Mouse (Mus musculus) kidney, embryonic 16.5 days (tissue): ENCODE results near the gene Taf12. TPM values are rescaled to one million over a fixed set of nuclear protein-coding genes. Genes with fewer than 3 reads are reported as not detected.
A peak's percentile ranks its signal among the peaks of the same experiment; 100 is the strongest.
"Not testable (repeated sequence)": the region's sequence is repeated elsewhere in the genome, so short reads cannot be mapped to it uniquely, and the experiment has no call there.

Experiments used
- ATAC-seq: fragments of 200-750 bp; cut with Nextera tagmentation; 2 replicates; pipeline ENCODE4 v1.8.0; 2017; ENCODE audit warnings: moderate TSS enrichment; ENCODE audit not compliant: low FRiP score, low TSS enrichment
- H3K27ac ChIP-seq: fragments of 300-500 bp; sonication (generic); 2 replicates; pipeline ENCODE4 v1.5.1; 2014; ENCODE audit warnings: low read length
- H3K27me3 ChIP-seq: fragments of 300-500 bp; sonication (generic); 2 replicates; pipeline ENCODE4 v1.6.1; 2014; ENCODE audit warnings: low read length, control low read depth, mixed read lengths; ENCODE audit not compliant: insufficient read depth
- H3K36me3 ChIP-seq: fragments of 300-500 bp; sonication (generic); 2 replicates; pipeline ENCODE4 v1.6.1; 2014; ENCODE audit warnings: low read length, control low read depth, mixed read lengths; ENCODE audit not compliant: insufficient read depth
- H3K4me1 ChIP-seq: fragments of 300-500 bp; sonication (generic); 2 replicates; pipeline ENCODE4 v1.6.1; 2014; ENCODE audit warnings: low read length, control low read depth, mixed read lengths; ENCODE audit not compliant: insufficient read depth
- H3K4me2 ChIP-seq: fragments of 300-500 bp; sonication (generic); replicated peaks from 2 replicates; pipeline ENCODE4 v1.6.1; 2014; ENCODE audit warnings: low read depth, low read length
- H3K4me3 ChIP-seq: fragments of 300-500 bp; sonication (generic); 2 replicates; pipeline ENCODE4 v1.5.1; 2014; ENCODE audit warnings: mild to moderate bottlenecking, low read length
- H3K9ac ChIP-seq: fragments of 300-500 bp; sonication (generic); replicated peaks from 2 replicates; pipeline ENCODE4 v1.6.1; 2014; ENCODE audit warnings: low read length
- H3K9me3 ChIP-seq: fragments of 300-500 bp; sonication (generic); 2 replicates; pipeline ENCODE4 v1.6.1; 2016; ENCODE audit warnings: low read length, control low read depth
- WGBS: fragments of 180-500 bp; shearing (Covaris S2); extraction: QIAGEN DNeasy Blood & Tissue Kit; methylation state at CpG from one replicate; pipeline ENCODE4 v1.1.7; 2014; 5-methylcytosine and 5-hydroxymethylcytosine counted together
- polyA plus RNA-seq: library from polyadenylated mRNA; unstranded; fragments of >200 nt; fragmentation: Nextera tagmentation; extraction: Ambion mirVana; gene quantifications from 2 replicates; pipeline ENCODE4 v1.2.1, GENCODE M21; 2015

Taf12 gene
- polyA plus RNA-seq, 1 experiment from 2014 or later = 42.9 TPM

GRCm38 (mm10) chr4:132268871-132269739, 5.1 kb upstream of the Taf12 start:
- 8% methylated on average over 6 of the region's 6 CpGs for WGBS
- no peak for ATAC-seq

GRCm38 (mm10) chr4:132269740-132270560, 4.2 kb upstream of the Taf12 start:
- H3K4me1 ChIP-seq = peaks cover 11% of the 10 kb centered on the region
- H3K27ac ChIP-seq = peak overlapping the region; percentile 98
- peak; percentile 75 for ATAC-seq
- H3K36me3 ChIP-seq = no peaks in the 10 kb centered on the region
- peak overlapping the region; percentile 65 for H3K4me2 ChIP-seq
- H3K9me3 ChIP-seq = no peaks in the 10 kb centered on the region
- H3K27me3 ChIP-seq = no peaks in the 10 kb centered on the region
- H3K9ac ChIP-seq = peak overlapping the region; percentile 74
- H3K4me3 ChIP-seq = peak overlapping the region; percentile 35
- WGBS = under 1% methylated on average over 35 of the region's 35 CpGs

More at GRCm38 (mm10) chr4:132268871-132269739, 5.1 kb upstream of the Taf12 start:
- H3K27ac ChIP-seq = peak overlapping the region; percentile 76
- no peaks in the 10 kb centered on the region for H3K9me3 ChIP-seq
- H3K9ac ChIP-seq = no peak overlapping the region
- no peaks in the 10 kb centered on the region for H3K36me3 ChIP-seq
- no peaks in the 10 kb centered on the region for H3K27me3 ChIP-seq
- no peak overlapping the region for H3K4me2 ChIP-seq
- no peak overlapping the region for H3K4me3 ChIP-seq
- H3K4me1 ChIP-seq = peaks cover 11% of the 10 kb centered on the region

GRCm38 (mm10) chr4:132273166-132273565, 1.0 kb upstream of the Taf12 start:
- peak overlapping the region; percentile 70 for H3K4me3 ChIP-seq
- no peaks in the 10 kb centered on the region for H3K9me3 ChIP-seq
- H3K4me2 ChIP-seq = peak overlapping the region; percentile 82
- H3K4me1 ChIP-seq = peaks cover 22% of the 10 kb centered on the region
- 60% methylated on average over 2 of the region's 2 CpGs for WGBS
- ATAC-seq = no peak
- no peak overlapping the region for H3K27ac ChIP-seq
- no peaks in the 10 kb centered on the region for H3K27me3 ChIP-seq
- peak overlapping the region; percentile 84 for H3K9ac ChIP-seq
- H3K36me3 ChIP-seq = no peaks in the 10 kb centered on the region

GRCm38 (mm10) chr4:132275949-132276348, 1.8 kb downstream of the Taf12 start:
- WGBS = 89% methylated on average over 3 of the region's 3 CpGs
- ATAC-seq = no peak
- Histone ChIP-seq H3K27ac (no peak overlapping the region), H3K4me1 (peaks cover 18% of the 10 kb centered on the region), H3K4me2 (no peak overlapping the region), H3K36me3 (no peaks in the 10 kb centered on the region), H3K4me3 (no peak overlapping the region), H3K9me3 (no peaks in the 10 kb centered on the region), H3K9ac (0 out of 2 replicates have a peak overlapping the region, but pooled peaks have one; percentile 5), H3K27me3 (no peaks in the 10 kb centered on the region)

- not testable (repeated sequence) for ATAC-seq, H3K27me3 ChIP-seq, H3K9ac ChIP-seq, H3K27ac ChIP-seq, H3K4me3 ChIP-seq, H3K4me1 ChIP-seq, H3K9me3 ChIP-seq, H3K4me2 ChIP-seq
- H3K36me3 ChIP-seq = peaks cover 42% of the 10 kb centered on the region
- WGBS = 96% methylated on average over 1 of the region's 5 CpGs
Measured at GRCm38 (mm10) chr4:132288840-132289239, 14.7 kb downstream of the Taf12 start.

- Histone ChIP-seq H3K9ac (no peak overlapping the region), H3K27ac (no peak overlapping the region), H3K4me2 (no peak overlapping the region), H3K4me1 (no peaks in the 10 kb centered on the region), H3K27me3 (no peaks in the 10 kb centered on the region), H3K4me3 (no peak overlapping the region), H3K9me3 (peaks cover 4% of the 10 kb centered on the region; the same call in 1 of the 2 replicates), H3K36me3 (peaks cover 31% of the 10 kb centered on the region)
- WGBS = 75% methylated on average over 4 of the region's 4 CpGs
- ATAC-seq = no peak
Measured at GRCm38 (mm10) chr4:132291056-132291455, 16.9 kb downstream of the Taf12 start.

GRCm38 (mm10) chr4:132291624-132292335, 17.6 kb downstream of the Taf12 start:
- WGBS = 81% methylated on average over 12 of the region's 12 CpGs
- no peak for ATAC-seq
- Histone ChIP-seq H3K4me3 (no peak overlapping the region), H3K4me1 (no peaks in the 10 kb centered on the region), H3K4me2 (no peak overlapping the region), H3K9ac (no peak overlapping the region), H3K9me3 (peaks cover 4% of the 10 kb centered on the region; the same call in 1 of the 2 replicates), H3K27me3 (no peaks in the 10 kb centered on the region), H3K36me3 (peaks cover 25% of the 10 kb centered on the region), H3K27ac (no peak overlapping the region)

- ATAC-seq = no peak
- peaks cover 19% of the 10 kb centered on the region for H3K36me3 ChIP-seq
- H3K27ac ChIP-seq = no peak overlapping the region
- peaks cover 4% of the 10 kb centered on the region; the same call in 1 of the 2 replicates for H3K9me3 ChIP-seq
- H3K27me3 ChIP-seq = no peaks in the 10 kb centered on the region
- H3K4me3 ChIP-seq = no peak overlapping the region
- 50% methylated on average over 4 of the region's 4 CpGs for WGBS
- H3K4me2 ChIP-seq = no peak overlapping the region
- no peak overlapping the region for H3K9ac ChIP-seq
- no peaks in the 10 kb centered on the region for H3K4me1 ChIP-seq
Measured at GRCm38 (mm10) chr4:132292988-132293387, 18.8 kb downstream of the Taf12 start.

GRCm38 (mm10) chr4:132293682-132294240, 19.6 kb downstream of the Taf12 start:
- 58% methylated on average over 7 of the region's 7 CpGs for WGBS
- no peak overlapping the region for H3K4me3 ChIP-seq
- H3K9me3 ChIP-seq = peaks cover 4% of the 10 kb centered on the region; the same call in 1 of the 2 replicates
- no peak for ATAC-seq
- H3K27me3 ChIP-seq = no peaks in the 10 kb centered on the region
- no peak overlapping the region for H3K4me2 ChIP-seq
- peaks cover 19% of the 10 kb centered on the region for H3K36me3 ChIP-seq
- H3K27ac ChIP-seq = no peak overlapping the region
- no peaks in the 10 kb centered on the region for H3K4me1 ChIP-seq
- no peak overlapping the region for H3K9ac ChIP-seq
